Mouse (Mus musculus): ENCODE results near the gene Uqcrc1.

The Uqcrc1 gene

GRCm38 (mm10) chr9:108936418-108937364 is at the start of gene Uqcrc1:
TSS of gene Uqcrc1 (plus strand) at chr9:108936633.
- peak; percentile 99 for DNase-seq (ENCODE audit: low read depth)

- DNase-seq (ENCODE audit: low read depth): no peak
These were observed 24.1 kb upstream of the Uqcrc1 start for GRCm38 (mm10) chr9:108912308-108912707.

DNA sequence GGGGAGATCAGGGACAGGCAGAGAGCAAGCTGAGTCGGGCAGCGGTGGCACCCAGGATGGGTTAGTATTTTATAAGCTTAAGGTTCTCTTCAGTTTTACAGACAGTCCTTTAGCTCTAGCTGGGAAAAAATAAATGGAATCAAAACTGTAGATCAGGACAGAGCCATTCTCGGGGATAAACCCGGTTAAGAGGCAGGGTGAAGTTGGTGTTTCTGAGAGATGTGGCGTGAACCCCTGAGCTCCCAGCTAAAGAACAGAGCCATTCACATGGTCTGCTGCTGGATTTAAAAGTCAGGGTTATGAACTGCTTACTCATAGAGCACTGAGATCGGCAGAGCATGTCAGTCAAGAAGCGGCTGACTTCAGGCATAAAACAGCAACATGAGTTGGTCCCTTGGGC is 23.3 kb upstream of the Uqcrc1 start:
- no peak for DNase-seq (ENCODE audit: low read depth)

DNA sequence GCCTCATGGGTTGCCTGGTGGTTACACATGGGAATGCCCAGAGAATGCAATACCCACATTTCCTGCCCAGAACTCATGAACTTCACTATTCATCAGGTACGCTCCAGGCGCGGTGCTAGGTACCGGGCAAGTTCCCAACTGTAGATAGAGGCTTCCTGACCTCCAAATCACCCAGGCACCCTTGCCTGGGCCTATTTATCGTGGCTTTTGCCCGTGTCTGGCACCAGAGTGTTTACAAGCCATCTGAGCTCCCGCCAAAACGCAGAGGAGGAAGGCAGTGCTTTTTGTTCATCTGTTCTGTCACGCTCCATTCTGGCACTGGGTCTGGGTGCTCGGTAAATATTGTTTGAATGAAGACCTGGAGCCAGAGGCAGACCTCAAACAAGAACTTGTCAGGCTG is 22.8 kb upstream of the Uqcrc1 start:
- no peak for DNase-seq (ENCODE audit: low read depth)

GRCm38 (mm10) chr9:108914491-108914890 is 21.9 kb upstream of the Uqcrc1 start, which contains the start of gene Tmem89:
TSS of gene Tmem89 (plus strand) at chr9:108914619.
- DNase-seq (ENCODE audit: low read depth): no peak

DNA sequence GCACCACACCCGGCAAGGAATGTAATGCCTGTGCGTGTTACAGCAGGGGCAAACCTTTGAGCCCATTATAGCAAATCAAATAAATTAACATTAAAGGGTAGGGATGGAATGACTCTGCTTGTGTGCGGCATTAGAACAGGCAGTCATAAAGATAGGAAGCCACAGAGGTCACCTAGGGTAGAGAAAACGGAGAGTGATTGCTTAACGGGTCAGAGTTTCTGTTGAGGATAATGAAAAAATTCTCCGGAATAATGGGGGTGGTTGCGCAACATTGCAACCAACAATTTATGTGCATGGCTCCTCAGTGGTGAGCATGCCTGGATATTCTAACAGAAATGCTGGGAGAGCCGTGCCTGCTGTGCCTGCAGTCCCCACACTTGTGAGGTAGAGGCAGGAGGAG is 10.5 kb upstream of the Uqcrc1 start:
- no peak for DNase-seq (ENCODE audit: low read depth)

- no peak for DNase-seq (ENCODE audit: low read depth)
These were observed 8.0 kb upstream of the Uqcrc1 start for GRCm38 (mm10) chr9:108928424-108928823.

- DNase-seq (ENCODE audit: low read depth): no peak
These were observed 442 bp upstream of the Uqcrc1 start for GRCm38 (mm10) chr9:108935991-108936390.

DNA sequence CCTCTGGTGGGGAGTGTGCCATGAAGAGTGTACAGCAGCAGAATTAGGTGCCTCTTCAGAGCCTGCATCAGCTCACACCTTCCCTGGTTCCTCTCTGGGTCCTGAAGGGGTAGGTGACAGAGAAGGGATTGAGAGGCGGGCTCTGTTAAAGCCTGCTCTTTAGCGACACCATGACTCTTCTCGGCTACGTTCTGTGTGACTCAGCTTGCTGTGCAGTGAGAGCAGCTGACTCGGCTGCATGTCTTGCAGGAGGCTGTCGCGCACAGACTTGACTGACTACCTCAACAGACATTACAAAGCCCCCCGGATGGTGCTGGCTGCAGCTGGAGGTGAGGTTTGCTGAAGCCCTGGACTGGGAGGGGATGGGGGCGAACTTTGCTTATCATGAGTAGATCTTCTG is 8.7 kb downstream of the Uqcrc1 start:
- no peak for DNase-seq (ENCODE audit: low read depth)

GRCm38 (mm10) chr9:108945608-108946007 is 9.2 kb downstream of the Uqcrc1 start:
- DNase-seq (ENCODE audit: low read depth): peak; percentile 31

DNA sequence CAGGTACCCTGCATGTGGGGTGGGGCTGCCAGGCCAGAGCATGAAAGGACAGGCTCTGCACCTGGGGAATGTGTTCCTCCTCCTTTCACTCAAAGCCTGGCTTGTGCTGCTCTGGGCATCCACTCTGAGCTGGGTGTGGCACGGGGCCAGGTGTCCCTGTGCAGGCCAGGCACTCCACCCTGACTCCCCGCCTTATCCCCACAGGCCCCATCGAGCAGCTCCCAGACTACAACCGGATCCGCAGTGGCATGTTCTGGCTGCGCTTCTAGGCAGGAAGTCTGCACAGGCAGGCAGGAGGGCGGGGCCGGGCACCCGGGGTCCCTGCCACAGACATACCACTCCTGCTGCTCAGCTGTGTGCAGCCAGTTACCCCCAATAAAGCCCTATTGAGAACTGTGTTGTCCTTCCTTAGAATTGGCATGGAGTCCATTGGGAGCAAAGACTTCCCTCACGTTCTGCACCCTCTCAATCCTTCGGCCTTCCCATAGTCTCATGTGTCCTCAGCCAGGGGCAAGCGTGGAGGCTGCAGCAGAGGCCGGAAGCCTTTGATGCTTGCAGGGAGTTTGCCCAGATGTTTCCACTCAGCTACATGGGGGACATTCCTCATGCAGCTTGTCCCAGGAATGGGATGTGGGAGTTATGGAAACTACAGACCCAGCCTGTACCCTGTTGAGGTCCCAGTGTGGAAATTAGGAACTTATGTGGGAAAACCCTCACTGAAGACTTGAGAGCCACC is 13.0 kb downstream of the Uqcrc1 start:
- DNase-seq (ENCODE audit: low read depth): no peak

DNA sequence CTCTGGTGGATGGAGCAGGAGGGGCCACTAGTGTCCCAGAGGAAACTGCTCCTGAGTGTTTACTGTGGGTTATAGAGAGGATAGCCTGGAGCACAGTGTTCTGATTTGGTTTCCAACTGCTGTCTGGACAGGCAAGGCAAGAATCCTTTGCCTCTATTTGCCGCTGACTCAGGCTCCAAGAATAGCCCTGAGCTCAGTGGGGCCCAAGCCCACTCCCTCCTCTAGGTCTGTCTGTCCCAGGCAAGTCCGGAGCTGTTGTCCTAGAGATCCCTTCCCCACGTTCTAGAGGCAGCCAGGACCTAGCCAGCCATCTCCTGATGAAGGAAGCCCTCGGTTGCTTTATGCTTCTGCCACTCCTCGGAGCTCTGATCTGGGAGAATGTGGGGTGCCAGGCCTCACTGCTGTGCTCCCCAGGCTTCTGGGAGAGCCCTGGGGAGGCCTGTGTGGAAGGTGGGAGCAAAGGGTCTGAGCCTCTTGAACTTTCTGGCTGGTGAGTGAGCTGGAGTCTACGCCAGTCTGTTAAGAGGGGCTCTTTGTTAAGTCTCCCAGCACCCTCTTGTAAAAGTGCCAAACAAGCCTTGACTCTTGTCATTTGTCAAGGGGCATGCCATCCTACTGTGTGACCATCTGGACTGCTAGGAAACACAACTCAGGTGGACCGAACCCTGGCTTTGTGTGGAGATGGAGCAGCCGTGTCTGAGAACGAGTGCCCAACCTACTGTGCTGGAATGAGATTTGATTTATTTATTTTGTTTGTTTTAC is 13.7 kb downstream of the Uqcrc1 start:
- no peak for DNase-seq (ENCODE audit: low read depth)

DNA sequence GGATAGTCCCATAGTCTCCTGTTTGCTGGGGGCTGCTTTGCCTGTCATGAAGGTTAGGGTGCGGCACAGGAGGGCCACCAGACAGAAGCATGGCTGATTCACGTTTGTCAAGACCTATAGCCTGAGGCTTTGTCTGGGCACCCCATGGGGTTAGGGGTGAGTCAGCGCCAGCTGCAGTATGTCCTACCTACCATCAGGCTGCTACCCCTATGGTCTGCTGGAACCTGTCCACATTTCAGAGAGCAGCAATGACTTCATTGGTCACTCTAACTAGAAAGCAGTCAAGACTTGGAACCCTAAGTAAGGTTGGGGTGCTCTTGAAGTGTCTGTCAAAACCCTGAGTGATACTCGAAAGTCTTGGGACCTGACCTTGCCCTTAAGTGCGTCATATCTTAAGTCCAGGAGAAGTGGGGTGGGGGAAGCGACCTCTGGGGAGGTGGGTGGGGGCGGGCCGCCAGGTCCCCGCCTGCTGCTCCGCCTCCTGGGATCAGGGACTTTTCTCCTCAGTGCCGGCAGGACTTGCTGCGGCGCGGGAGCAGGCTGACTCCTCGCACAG is 16.7 kb downstream of the Uqcrc1 start, which contains the start of gene Col7a1:
Gene Col7a1 (plus strand): TSS at position 506 of the 556 bp plus-strand sequence.
- DNase-seq (ENCODE audit: low read depth): no peak

GRCm38 (mm10) chr9:108955241-108955640 is 18.8 kb downstream of the Uqcrc1 start:
- no peak for DNase-seq (ENCODE audit: low read depth)

GRCm38 (mm10) chr9:108955846-108956245 is 19.4 kb downstream of the Uqcrc1 start:
- no peak for DNase-seq (ENCODE audit: low read depth)

- no peak for DNase-seq (ENCODE audit: low read depth)
These were observed 27.1 kb downstream of the Uqcrc1 start for GRCm38 (mm10) chr9:108963577-108963976.

DNA sequence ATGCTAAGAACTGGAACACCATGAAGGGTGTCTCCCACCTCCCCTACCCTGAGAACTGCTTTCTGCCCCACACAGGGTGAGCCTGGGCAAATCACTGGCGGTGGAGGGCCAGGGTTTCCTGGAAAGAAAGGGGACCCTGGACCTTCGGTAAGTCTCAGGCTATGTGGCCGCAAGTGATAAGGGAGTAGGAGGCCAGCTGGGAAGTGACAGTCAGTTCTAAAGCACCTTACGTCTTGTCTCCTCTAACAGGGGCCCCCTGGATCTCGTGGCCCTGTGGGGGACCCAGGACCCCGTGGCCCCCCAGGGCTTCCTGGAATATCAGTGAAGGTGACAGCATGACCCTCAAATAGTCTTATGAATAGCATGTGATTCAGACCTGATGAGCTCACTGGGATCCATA is 27.9 kb downstream of the Uqcrc1 start:
- no peak for DNase-seq (ENCODE audit: low read depth)

- DNase-seq (ENCODE audit: low read depth): no peak
These were observed 34.2 kb downstream of the Uqcrc1 start for GRCm38 (mm10) chr9:108970623-108971022.

DNA sequence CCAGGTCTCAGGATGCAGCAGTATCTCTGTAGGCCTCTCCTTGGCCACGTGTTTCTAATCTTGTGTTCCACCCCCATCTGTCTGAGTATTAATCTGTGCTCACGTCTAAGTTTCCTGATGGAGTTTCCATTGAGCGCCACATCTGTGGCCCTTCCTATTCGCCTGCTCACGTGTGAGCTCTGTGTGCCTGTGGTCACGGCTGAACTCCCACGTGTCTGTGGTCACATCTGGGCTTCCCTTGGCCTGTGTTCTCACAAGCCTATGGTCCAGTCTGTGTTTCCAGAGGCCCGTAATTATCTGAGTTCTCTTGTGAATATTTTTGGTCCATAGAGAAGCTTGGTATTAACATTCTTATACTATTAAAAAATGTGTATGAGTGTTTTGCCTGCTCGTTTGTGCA is 40.0 kb downstream of the Uqcrc1 start:
- no peak for DNase-seq (ENCODE audit: low read depth)

DNA sequence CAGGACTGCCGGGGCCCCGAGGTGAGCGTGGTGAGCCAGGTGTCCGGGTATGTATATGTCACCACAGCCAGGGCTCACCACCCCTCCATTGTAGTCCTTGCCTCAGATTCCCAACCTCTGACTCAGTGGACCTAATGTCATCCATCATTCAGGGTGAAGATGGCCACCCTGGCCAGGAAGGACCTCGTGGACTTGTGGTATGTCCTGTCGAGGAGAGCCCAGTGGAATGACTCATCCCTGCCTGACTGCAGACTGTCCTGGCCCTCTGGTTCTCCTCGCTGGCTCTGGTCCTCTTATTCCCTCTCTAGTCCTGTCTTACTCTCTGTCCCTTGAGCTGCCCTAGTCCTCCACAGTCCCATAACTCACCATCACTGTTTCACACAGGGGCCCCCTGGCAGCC is 41.5 kb downstream of the Uqcrc1 start:
- no peak for DNase-seq (ENCODE audit: low read depth)

GRCm38 (mm10) chr9:108982498-108982897 is 46.1 kb downstream of the Uqcrc1 start:
- DNase-seq (ENCODE audit: low read depth): no peak

GRCm38 (mm10) chr9:108983209-108983608 is 46.8 kb downstream of the Uqcrc1 start:
- DNase-seq (ENCODE audit: low read depth): peak; percentile 31

All from c-Kit-positive CD71-positive TER-119-negative erythroid progenitor cells, embryonic 14.5 days (primary cell).